Mouse (Mus musculus): ENCODE data around the gene Itga11.

- TF ChIP-seq CTCF (IDR thresholded peaks at IDR 0.05; ENCODE audit: low read depth) (no peak), EP300 (IDR thresholded peaks at IDR 0.05; ENCODE audit: low read depth) (no peak)
These were observed 112.2 kb downstream of the Itga11 start for GRCm38 (mm10) chr9:62789856-62790255.

Measured in liver, postnatal 0 days (tissue).